Comparison of ENCODE assay signal across 8 mouse cellular contexts in genomic region chr11:80481409-80482050, GRCm38 (mm10). TPM values are rescaled to one million over a fixed set of nuclear protein-coding genes. Genes with fewer than 3 reads are reported as not detected.
DNase-seq lines count a peak whose midpoint lies in the region; ATAC-seq and TF ChIP-seq lines count a peak whose summit lies in the region.
"Had no signal": no experiment of that assay in that cellular context is flagged by ENCODE, and none has a peak within 500 bp of the region (broad histone marks: within the 10 kb centered on the region; RNA-seq: fewer than 3 reads in every experiment).

No protein-coding gene starts in this region.

- no peak for TF ChIP-seq CTCF in olfactory bulb, adult 2 months (IDR thresholded peaks at IDR 0.05; ENCODE audit: insufficient read depth, low read depth, low read length)

- H3K36me3 ChIP-seq in neural tube, embryonic 11.5 days (ENCODE audit: control insufficient read depth, insufficient read depth, low read length), result no peaks in the 10 kb centered on the region
- H3K36me3 ChIP-seq in forebrain, embryonic 12.5 days (replicated peaks), result peaks cover 12% of the 10 kb centered on the region; the same call in 1 of the 2 replicates
- H3K36me3 ChIP-seq in limb, embryonic 13.5 days, result no peaks in the 10 kb centered on the region; the same call in 1 of the 2 replicates

- ATAC-seq in neural tube, embryonic 11.5 days (ENCODE audit: insufficient read depth, low FRiP score, low TSS enrichment), result no peak
- no peak for ATAC-seq in forebrain, embryonic 12.5 days (ENCODE audit: low FRiP score)
- no peak for ATAC-seq in limb, embryonic 13.5 days (ENCODE audit: low FRiP score, low read depth)

- no peak overlapping the region for H3K9ac ChIP-seq in neural tube, embryonic 11.5 days (ENCODE audit: low read length)
- H3K9ac ChIP-seq in forebrain, embryonic 12.5 days, result peak overlapping the region; percentile 48
- 0 out of 2 replicates have a peak overlapping the region, but pooled peaks have one; percentile 19 for H3K9ac ChIP-seq in limb, embryonic 13.5 days

- H3K27me3 ChIP-seq in neural tube, embryonic 11.5 days (ENCODE audit: control insufficient read depth, insufficient read depth, low read length), result peaks cover 7% of the 10 kb centered on the region; the same call in 1 of the 2 replicates
- H3K27me3 ChIP-seq in forebrain, embryonic 12.5 days, result peaks cover 31% of the 10 kb centered on the region
- H3K27me3 ChIP-seq in limb, embryonic 13.5 days, result peaks cover 10% of the 10 kb centered on the region; the same call in 1 of the 2 replicates

- WGBS in neural tube, embryonic 11.5 days, result 85% methylated on average over 13 of the region's 13 CpGs
- WGBS in forebrain, embryonic 12.5 days, result 85% methylated on average over 13 of the region's 13 CpGs
- 77% methylated on average over 13 of the region's 13 CpGs for WGBS in limb, embryonic 13.5 days
- 25% methylated on average over 13 of the region's 13 CpGs for WGBS in olfactory bulb, adult 2 months

- peaks cover 13% of the 10 kb centered on the region for H3K4me1 ChIP-seq in neural tube, embryonic 11.5 days (ENCODE audit: control insufficient read depth, insufficient read depth, low read length)
- peaks cover 71% of the 10 kb centered on the region for H3K4me1 ChIP-seq in forebrain, embryonic 12.5 days
- H3K4me1 ChIP-seq in limb, embryonic 13.5 days, result peaks cover 28% of the 10 kb centered on the region
- H3K4me1 ChIP-seq in olfactory bulb, adult 2 months (ENCODE audit: control insufficient read depth, insufficient read depth, low read length), result peaks cover 50% of the 10 kb centered on the region

- DNase-seq in neural tube, embryonic 11.5 days (ENCODE audit: low spot score), result no peak
- DNase-seq in neural tube, embryonic 10.5 days (ENCODE audit: extremely low spot score, low spot score), result no peak
- no peak for DNase-seq in lung, postnatal 36 days
- DNase-seq in retina, postnatal 1 day, result no peak
- DNase-seq: right cerebral cortex, postnatal 4 days had no signal

- H3K4me2 ChIP-seq in neural tube, embryonic 11.5 days (ENCODE audit: low read depth), result peak overlapping the region; percentile 13
- H3K4me2 ChIP-seq in forebrain, embryonic 12.5 days, result peak overlapping the region; percentile 84
- no peak overlapping the region; the same call in 1 of the 2 replicates for H3K4me2 ChIP-seq in limb, embryonic 13.5 days (replicated peaks)

- H3K4me3 ChIP-seq in neural tube, embryonic 11.5 days (ENCODE audit: low read depth, low read length), result no peak overlapping the region
- H3K4me3 ChIP-seq in forebrain, embryonic 12.5 days (replicated peaks), result peak overlapping the region; percentile 26
- H3K4me3 ChIP-seq in limb, embryonic 13.5 days, result no peak overlapping the region
- peak overlapping the region; percentile 58 for H3K4me3 ChIP-seq in olfactory bulb, adult 2 months (ENCODE audit: insufficient read depth, low read depth, low read length)

- no peak overlapping the region for H3K27ac ChIP-seq in neural tube, embryonic 11.5 days (ENCODE audit: low read depth, low read length)
- H3K27ac ChIP-seq in forebrain, embryonic 12.5 days, result no peak overlapping the region
- no peak overlapping the region for H3K27ac ChIP-seq in limb, embryonic 13.5 days
- peak overlapping the region; percentile 95 for H3K27ac ChIP-seq in olfactory bulb, adult 2 months (ENCODE audit: insufficient read depth, low read depth, low read length)

- H3K9me3 ChIP-seq in neural tube, embryonic 11.5 days (ENCODE audit: control insufficient read depth, low read length), result no peaks in the 10 kb centered on the region
- no peaks in the 10 kb centered on the region for H3K9me3 ChIP-seq in forebrain, embryonic 12.5 days
- H3K9me3 ChIP-seq in limb, embryonic 13.5 days, result no peaks in the 10 kb centered on the region

- TF ChIP-seq POLR2A in olfactory bulb, adult 2 months (IDR thresholded peaks at IDR 0.05; ENCODE audit: insufficient read depth, low read depth, low read length), result no peak

RNA-seq across cellular contexts. Expression of gene Cdk5r1, which starts 4.7 kb away (rescaled TPM):
- 19.0 and 20.9 TPM in 2 replicates for polyA plus RNA-seq in neural tube, embryonic 11.5 days (2014; fragmentation: Nextera tagmentation; extraction: Ambion mirVana)
- polyA plus RNA-seq in forebrain, embryonic 12.5 days (2016; fragmentation: Nextera tagmentation; extraction: Ambion mirVana), result 54.0 and 63.9 TPM in 2 replicates
- 3.3 and 3.7 TPM in 2 replicates for polyA plus RNA-seq in limb, embryonic 13.5 days (2015; fragmentation: Nextera tagmentation; extraction: Ambion mirVana)
- 97.4 and 147 TPM in 2 replicates for polyA plus RNA-seq in olfactory bulb, adult 2 months (2012; ENCODE audit: insufficient read depth, insufficient read length, low replicate concordance, missing spikeins)

RNA-seq across cellular contexts. Expression of gene Psmd11, which starts 53.1 kb away (rescaled TPM):
- 307 and 313 TPM in 2 replicates for polyA plus RNA-seq in neural tube, embryonic 11.5 days (2014; fragmentation: Nextera tagmentation; extraction: Ambion mirVana)
- 378 and 397 TPM in 2 replicates for polyA plus RNA-seq in forebrain, embryonic 12.5 days (2016; fragmentation: Nextera tagmentation; extraction: Ambion mirVana)
- polyA plus RNA-seq in limb, embryonic 13.5 days (2015; fragmentation: Nextera tagmentation; extraction: Ambion mirVana), result 332 and 353 TPM in 2 replicates
- not detected in 2 replicates for polyA plus RNA-seq in olfactory bulb, adult 2 months (2012; ENCODE audit: insufficient read depth, insufficient read length, low replicate concordance, missing spikeins)

Comparison
In these comparisons a context has a peak if more than half of its experiments do, and no peak if none do; other contexts are left out.
1. H3K4me3 ChIP-seq: peak in forebrain, embryonic 12.5 days (single experiment) and olfactory bulb, adult 2 months (single experiment); none in neural tube, embryonic 11.5 days (single experiment) and limb, embryonic 13.5 days (single experiment).